Mouse (Mus musculus) erythroblast, embryonic 14.5 days (primary cell): Measurements from ENCODE around the gene Fkbp11.

ENCODE experiments used
- GATA1 ChIP-seq: IDR thresholded peaks from 2 replicates; pipeline ENCODE4 v1.6.1; 2012; ENCODE audit warnings: low read length, inconsistent platforms, mixed read lengths
- TAL1 ChIP-seq: IDR thresholded peaks from 3 replicates; pipeline ENCODE4 v1.6.1; 2012; ENCODE audit warnings: low read length, inconsistent platforms, mixed read lengths

DNA sequence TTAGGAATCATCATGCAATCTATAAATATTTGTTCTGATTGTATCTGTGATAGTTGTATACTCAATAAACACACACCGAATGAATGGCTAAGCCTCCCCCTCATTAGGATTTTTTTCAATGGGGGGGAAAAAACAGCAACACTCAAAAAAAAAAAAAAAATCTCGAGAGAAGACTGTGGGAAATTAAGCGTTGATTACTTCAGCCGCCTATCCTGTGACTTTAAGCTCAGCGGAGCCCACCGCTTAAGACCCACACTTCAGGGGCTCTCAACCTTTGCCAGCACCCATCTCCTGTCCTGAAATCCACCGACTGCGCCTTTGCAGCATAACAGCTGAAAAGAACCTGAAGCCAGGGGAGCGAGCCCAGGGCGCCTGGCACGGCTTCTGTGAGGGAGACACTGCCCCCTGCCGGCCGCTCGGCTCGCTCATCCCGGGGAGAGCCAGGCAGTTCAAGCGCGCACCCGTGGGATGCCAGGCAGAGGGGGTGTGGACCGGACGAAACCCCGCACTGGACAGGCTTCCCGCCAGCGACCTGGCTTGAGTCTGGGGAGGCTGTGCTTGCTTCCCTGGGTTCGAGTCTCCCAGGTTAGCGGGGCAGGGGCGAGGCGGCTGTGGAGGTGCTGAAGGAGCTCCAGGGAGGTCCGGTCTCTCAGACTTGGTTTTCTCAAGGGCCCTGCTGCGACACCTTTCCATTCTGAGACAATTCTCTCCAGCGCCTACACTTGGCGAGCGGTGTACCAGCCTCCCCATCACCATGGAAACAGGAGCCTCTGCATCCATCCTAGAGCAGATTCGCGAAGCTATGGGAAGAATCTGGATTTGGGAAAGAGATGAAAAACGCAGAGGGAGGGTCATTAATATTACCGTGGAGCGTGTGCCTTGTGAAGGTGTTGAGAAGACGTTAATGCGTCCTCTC, 28.6 kb downstream of the Fkbp11 start:
- no peak for TF ChIP-seq GATA1
- TF ChIP-seq TAL1 = no peak
